15 mouse cellular contexts compared by ENCODE assay signal in genomic region chr2:45239501-45240292, GRCm38 (mm10).
A peak's percentile ranks its signal among the peaks of the same experiment; 100 is the strongest.
DNase-seq lines count a peak whose midpoint lies in the region; ATAC-seq and TF ChIP-seq lines count a peak whose summit lies in the region.
"Had no signal": no experiment of that assay in that cellular context is flagged by ENCODE, and none has a peak within 500 bp of the region (broad histone marks: within the 10 kb centered on the region; RNA-seq: fewer than 3 reads in every experiment).

No protein-coding gene starts in this region.

- H3K4me1 ChIP-seq in heart, adult 2 months (ENCODE audit: control insufficient read depth, insufficient read depth, low read length): peaks cover 1% of the 10 kb centered on the region
- H3K4me1 ChIP-seq in MEL (ENCODE audit: control insufficient read depth in 1 of 2, insufficient read depth in 2 of 2, low read length in 2 of 2): peaks cover 2 to 24% of the 10 kb centered on the region in 2 experiments; a peak in 3 of 4 replicates
- peaks cover 14 to 20% of the 10 kb centered on the region in 2 experiments for H3K4me1 ChIP-seq in heart, embryonic 14.5 days (ENCODE audit: control insufficient read depth in 2 of 2, insufficient read depth in 2 of 2, low read length in 2 of 2)
- peaks cover 12% of the 10 kb centered on the region for H3K4me1 ChIP-seq in liver, postnatal 0 days (ENCODE audit: insufficient read depth)

- H3K9ac ChIP-seq in heart, adult 2 months (ENCODE audit: low read depth, low read length): peak overlapping the region; percentile 18
- peak overlapping the region; percentile 36 for H3K9ac ChIP-seq in MEL (ENCODE audit: control insufficient read depth, low read depth, low read length, poor library complexity, severe bottlenecking)
- H3K9ac ChIP-seq in heart, embryonic 14.5 days (ENCODE audit: low read length): no peak overlapping the region
- no peak overlapping the region for H3K9ac ChIP-seq in liver, postnatal 0 days (replicated peaks)
- H3K9ac ChIP-seq: embryonic facial prominence, embryonic 13.5 days had no signal

- no peaks in the 10 kb centered on the region for H3K79me2 ChIP-seq in heart, adult 2 months (replicated peaks; ENCODE audit: control insufficient read depth, insufficient read depth, low read length)
- H3K79me2 ChIP-seq in MEL (ENCODE audit: control insufficient read depth, insufficient read depth, low read length, poor library complexity): no peaks in the 10 kb centered on the region

- TF ChIP-seq EP300 in heart, adult 2 months (IDR thresholded peaks at IDR 0.05; ENCODE audit: insufficient read depth, low read depth, low read length): no peak
- peak; percentile 93 to 97 for TF ChIP-seq EP300 in MEL (IDR thresholded peaks at IDR 0.05; ENCODE audit: low read depth in 1 of 2, low read length in 2 of 2)
- TF ChIP-seq EP300 in liver, postnatal 0 days (IDR thresholded peaks at IDR 0.05; ENCODE audit: low read depth): peak; percentile 92

- H3K9me3 ChIP-seq in MEL (replicated peaks; ENCODE audit: insufficient read depth, low read length): no peaks in the 10 kb centered on the region
- no peaks in the 10 kb centered on the region for H3K9me3 ChIP-seq in heart, embryonic 14.5 days (ENCODE audit: control insufficient read depth, low read length)
- no peaks in the 10 kb centered on the region for H3K9me3 ChIP-seq in liver, postnatal 0 days (ENCODE audit: low read length)
- H3K9me3 ChIP-seq: embryonic facial prominence, embryonic 13.5 days had no signal

- H3K36me3 ChIP-seq in heart, adult 2 months (ENCODE audit: control insufficient read depth, insufficient read depth, low read length): no peaks in the 10 kb centered on the region
- H3K36me3 ChIP-seq in MEL (ENCODE audit: control insufficient read depth in 1 of 2, insufficient read depth in 2 of 2, low read length in 2 of 2): peaks cover 0 to 17% of the 10 kb centered on the region in 2 experiments; a peak in 2 of 4 replicates
- no peaks in the 10 kb centered on the region for H3K36me3 ChIP-seq in heart, embryonic 14.5 days (ENCODE audit: control insufficient read depth, insufficient read depth, low read length)
- no peaks in the 10 kb centered on the region for H3K36me3 ChIP-seq in liver, postnatal 0 days (replicated peaks; ENCODE audit: insufficient read depth, low read length)
- H3K36me3 ChIP-seq: embryonic facial prominence, embryonic 13.5 days had no signal

- peak overlapping the region; percentile 32 for H3K4me3 ChIP-seq in heart, adult 2 months
- peak overlapping the region; percentile 29 to 33 for H3K4me3 ChIP-seq in MEL (ENCODE audit: control insufficient read depth in 1 of 2, insufficient read depth in 1 of 2, low read depth in 2 of 2, low read length in 2 of 2)
- H3K4me3 ChIP-seq in heart, embryonic 14.5 days (ENCODE audit: control insufficient read depth in 1 of 2, insufficient read depth in 1 of 2, low read depth in 1 of 2, low read length in 2 of 2): 0 out of 4 replicates have a peak overlapping the region, but pooled peaks of 1 of the 2 experiments have one; percentile 3
- no peak overlapping the region for H3K4me3 ChIP-seq in liver, postnatal 0 days (ENCODE audit: low read depth, low read length)
- H3K4me3 ChIP-seq: embryonic facial prominence, embryonic 13.5 days had no signal

- H3K27me3 ChIP-seq in heart, adult 2 months (ENCODE audit: control insufficient read depth, insufficient read depth, low read length): no peaks in the 10 kb centered on the region
- H3K27me3 ChIP-seq in MEL (ENCODE audit: control insufficient read depth in 1 of 2, insufficient read depth in 2 of 2, low read length in 2 of 2): no peaks in the 10 kb centered on the region
- no peaks in the 10 kb centered on the region for H3K27me3 ChIP-seq in heart, embryonic 14.5 days (ENCODE audit: control insufficient read depth, insufficient read depth, low read length)
- no peaks in the 10 kb centered on the region for H3K27me3 ChIP-seq in liver, postnatal 0 days (ENCODE audit: insufficient read depth, low read length)
- H3K27me3 ChIP-seq: CH12.LX; embryonic facial prominence, embryonic 13.5 days had no signal

- peak; percentile 36 to 40 for DNase-seq in heart, adult 2 months
- DNase-seq in heart, adult 9 months (ENCODE audit: low spot score in 2 of 2): no peak
- DNase-seq in MEL (ENCODE audit: low read depth, low spot score): peak; percentile 82
- no peak for DNase-seq in liver, postnatal 0 days
- no peak for DNase-seq in Muller cell, postnatal 12 days (ENCODE audit: inconsistent ontology term)
- DNase-seq in ovary, adult 18-20 months (ENCODE audit: low spot score): no peak
- no peak for DNase-seq in frontal cortex, postnatal 25 days (ENCODE audit: low spot score in 2 of 2)
- DNase-seq: cerebellum, adult 11 months; gastrocnemius, postnatal 10 days; kidney, adult 2 months; left cerebral cortex, postnatal 4 days; retina, postnatal 1 day had no signal

- TF ChIP-seq RAD21 in MEL (IDR thresholded peaks at IDR 0.05; ENCODE audit: low read depth, low read length): no peak

- H3K27ac ChIP-seq in heart, adult 2 months: peak overlapping the region; percentile 88
- peak overlapping the region; percentile 73 for H3K27ac ChIP-seq in MEL (ENCODE audit: control insufficient read depth, low read depth, low read length)
- peak overlapping the region; percentile 10 to 18; a peak in 2 of 4 replicates for H3K27ac ChIP-seq in heart, embryonic 14.5 days (replicated peaks in 1 of 2; ENCODE audit: control insufficient read depth in 1 of 2, insufficient read depth in 1 of 2, low read depth in 2 of 2, low read length in 2 of 2)
- peak overlapping the region; percentile 44; the same call in 1 of the 2 replicates for H3K27ac ChIP-seq in liver, postnatal 0 days (ENCODE audit: low read depth)
- H3K27ac ChIP-seq: embryonic facial prominence, embryonic 13.5 days had no signal

- TF ChIP-seq POLR2A in heart, adult 2 months (IDR thresholded peaks at IDR 0.05; ENCODE audit: insufficient read depth, low read depth, low read length): no peak
- no peak for TF ChIP-seq POLR2A in MEL (IDR thresholded peaks at IDR 0.05; ENCODE audit: control insufficient read depth in 1 of 2, insufficient read depth in 1 of 2, low read depth in 1 of 2, low read length in 2 of 2, poor library complexity in 1 of 2)

- no peak for TF ChIP-seq CTCF in heart, adult 2 months (IDR thresholded peaks at IDR 0.05)
- TF ChIP-seq CTCF in MEL (IDR thresholded peaks at IDR 0.05 in 2 of 3, conservative IDR thresholded peaks at IDR 0.05 in 1 of 3; ENCODE audit: control insufficient read depth in 1 of 3, insufficient read depth in 1 of 3, low read depth in 2 of 3, low read length in 3 of 3, poor library complexity in 1 of 3, severe bottlenecking in 1 of 3): no peak
- TF ChIP-seq CTCF in liver, postnatal 0 days (IDR thresholded peaks at IDR 0.05; ENCODE audit: low read depth): no peak

- 22% methylated on average over 16 of the region's 16 CpGs for WGBS in heart, adult 2 months
- WGBS in heart, embryonic 14.5 days: 21% methylated on average over 16 of the region's 16 CpGs
- 28% methylated on average over 16 of the region's 16 CpGs for WGBS in liver, postnatal 0 days (ENCODE audit: insufficient replicate concordance)

- intact Hi-C loops in heart, adult 2 months (cut with DNase I): loop anchor here (5.0 kb wide), 2 partner anchors 38 to 127 kb away; no protein-coding TSS in a partner anchor

- ATAC-seq in heart, embryonic 14.5 days (ENCODE audit: insufficient number of reproducible peaks, insufficient read depth, low FRiP score, low read depth): 0 out of 2 replicates have a peak, but pooled peaks have one; percentile 47
- peak; percentile 73 for ATAC-seq in liver, postnatal 0 days

- H3K4me2 ChIP-seq in heart, embryonic 14.5 days (ENCODE audit: low read length): peak overlapping the region; percentile 49
- H3K4me2 ChIP-seq in liver, postnatal 0 days (ENCODE audit: low read depth, low read length): peak overlapping the region; percentile 32
- H3K4me2 ChIP-seq: embryonic facial prominence, embryonic 13.5 days had no signal

TF ChIP-seq in MEL, 35 proteins besides CTCF, POLR2A, EP300 and RAD21 (continues in another document):
- TF ChIP-seq NRF1 (IDR thresholded peaks at IDR 0.05; ENCODE audit: insufficient read depth, low read depth, low read length, poor library complexity, severe bottlenecking) (no peak), ETS1 (IDR thresholded peaks at IDR 0.05; ENCODE audit: low read depth, low read length) (peak; percentile 95), POLR2AphosphoS5 (IDR thresholded peaks at IDR 0.05; ENCODE audit: borderline replicate concordance, low read depth, low read length) (no peak), CHD2 (IDR thresholded peaks at IDR 0.05; ENCODE audit: low read length) (peak; percentile 28; the same call in 1 of the 2 replicates), POLR2AphosphoS2 (IDR thresholded peaks at IDR 0.05; ENCODE audit: low read length) (no peak), MAX (IDR thresholded peaks at IDR 0.05; ENCODE audit: low read length) (peak; percentile 87), GATA1 (IDR thresholded peaks at IDR 0.05; ENCODE audit: low read depth, low read length) (peak; percentile 97), ZKSCAN1 (IDR thresholded peaks at IDR 0.05; ENCODE audit: low read depth, low read length) (peak; percentile 17; the same call in 1 of the 2 replicates), TAL1 (IDR thresholded peaks at IDR 0.05; ENCODE audit: low read length) (peak; percentile 74), SMC3 (IDR thresholded peaks at IDR 0.05; ENCODE audit: low read depth, low read length) (no peak), UBTF (IDR thresholded peaks at IDR 0.05; ENCODE audit: borderline replicate concordance, insufficient read depth, low read depth, low read length) (no peak), HCFC1 (IDR thresholded peaks at IDR 0.05; ENCODE audit: low read depth, low read length) (0 out of 2 replicates have a peak, but pooled peaks have one; percentile 39), E2F4 (IDR thresholded peaks at IDR 0.05; ENCODE audit: borderline replicate concordance, low read depth, low read length) (no peak), RCOR1 (IDR thresholded peaks at IDR 0.05; ENCODE audit: low read depth, low read length) (peak; percentile 71), SIN3A (IDR thresholded peaks at IDR 0.05; ENCODE audit: low read length) (peak; percentile 89), MEF2A (IDR thresholded peaks at IDR 0.05; ENCODE audit: extremely low read depth, insufficient replicate concordance, low read depth, low read length, poor library complexity, severe bottlenecking) (no peak), ZNF384 (IDR thresholded peaks at IDR 0.05; ENCODE audit: low read depth, low read length) (no peak), CHD1 (IDR thresholded peaks at IDR 0.05; ENCODE audit: low read depth, low read length) (no peak), USF1 (IDR thresholded peaks at IDR 0.05; ENCODE audit: low read depth, low read length) (peak; percentile 81), ZC3H11A (IDR thresholded peaks at IDR 0.05; ENCODE audit: low read depth, low read length) (peak; percentile 24; the same call in 1 of the 2 replicates), JUND (IDR thresholded peaks at IDR 0.05; ENCODE audit: low read depth, low read length) (no peak), MYB (IDR thresholded peaks at IDR 0.05; ENCODE audit: low read depth, low read length) (peak; percentile 84)

Comparison
In these comparisons a context has a peak if more than half of its experiments do, and no peak if none do; other contexts are left out.
1. DNase-seq: peak in heart, adult 2 months (2 of 2) and MEL (single experiment); none in heart, adult 9 months (0 of 2), liver, postnatal 0 days (single experiment), Muller cell, postnatal 12 days (single experiment), ovary, adult 18-20 months (single experiment) and frontal cortex, postnatal 25 days (0 of 2).
2. H3K9ac ChIP-seq: peak in heart, adult 2 months (single experiment) and MEL (single experiment); none in heart, embryonic 14.5 days (single experiment) and liver, postnatal 0 days (single experiment).
3. H3K27ac ChIP-seq: peak in every context shown above with its lines; median percentile 88 in heart, adult 2 months; 73 in MEL; 44 in liver, postnatal 0 days; 14 in heart, embryonic 14.5 days.